Mouse (Mus musculus): ENCODE measurements around the gene Scaf1.

The Scaf1 gene

GRCm38 (mm10) chr7:45014096-45014451 is 2.1 kb downstream of the Scaf1 start:
- DNase-seq (ENCODE audit: low read depth, low spot score) = no peak

- no peak for DNase-seq (ENCODE audit: low read depth, low spot score)
Measured at GRCm38 (mm10) chr7:45013366-45014095, 2.6 kb downstream of the Scaf1 start.

GRCm38 (mm10) chr7:45012824-45013223 is 3.3 kb downstream of the Scaf1 start:
- no peak for DNase-seq (ENCODE audit: low read depth, low spot score)

GRCm38 (mm10) chr7:45012011-45012410 is 4.2 kb downstream of the Scaf1 start:
- DNase-seq (ENCODE audit: low read depth, low spot score) = no peak

- no peak for DNase-seq (ENCODE audit: low read depth, low spot score)
Measured at GRCm38 (mm10) chr7:45008411-45008810, 7.8 kb downstream of the Scaf1 start.

- DNase-seq (ENCODE audit: low read depth, low spot score) = no peak
Measured at GRCm38 (mm10) chr7:45007846-45008245, 8.3 kb downstream of the Scaf1 start.

GRCm38 (mm10) chr7:45007141-45007540 is 9.0 kb downstream of the Scaf1 start:
- DNase-seq (ENCODE audit: low read depth, low spot score) = no peak

- no peak for DNase-seq (ENCODE audit: low read depth, low spot score)
Measured at GRCm38 (mm10) chr7:45006503-45006902, 9.7 kb downstream of the Scaf1 start.

- no peak for DNase-seq (ENCODE audit: low read depth, low spot score)
Measured at GRCm38 (mm10) chr7:45005321-45005992, 10.7 kb downstream of the Scaf1 start.

- DNase-seq (ENCODE audit: low read depth, low spot score) = no peak
Measured at GRCm38 (mm10) chr7:45004546-45004945, 11.6 kb downstream of the Scaf1 start.

GRCm38 (mm10) chr7:45002440-45002839 is 13.7 kb downstream of the Scaf1 start:
- DNase-seq (ENCODE audit: low read depth, low spot score) = no peak

- DNase-seq (ENCODE audit: low read depth, low spot score) = no peak
Measured at GRCm38 (mm10) chr7:45000539-45001114, 15.5 kb downstream of the Scaf1 start.

- DNase-seq (ENCODE audit: low read depth, low spot score) = no peak
Measured at GRCm38 (mm10) chr7:44999753-45000152, 16.4 kb downstream of the Scaf1 start.

GRCm38 (mm10) chr7:44998501-44998955 is 17.6 kb downstream of the Scaf1 start, which contains the start of gene Bcl2l12:
Gene Bcl2l12, minus strand, starts transcription at chr7:44998712.
- no peak for DNase-seq (ENCODE audit: low read depth, low spot score)

- no peak for DNase-seq (ENCODE audit: low read depth, low spot score)
Measured at GRCm38 (mm10) chr7:44997940-44998428, 18.2 kb downstream of the Scaf1 start.

- peak; percentile 96 for DNase-seq (ENCODE audit: low read depth, low spot score)
Measured at GRCm38 (mm10) chr7:44997231-44997939, 18.8 kb downstream of the Scaf1 start, which contains the start of gene Irf3. Gene Irf3, plus strand, starts transcription at chr7:44997648.

GRCm38 (mm10) chr7:44996672-44997071 is 19.5 kb downstream of the Scaf1 start:
- DNase-seq (ENCODE audit: low read depth, low spot score) = no peak

GRCm38 (mm10) chr7:44986879-44987718 is 29.1 kb downstream of the Scaf1 start:
- DNase-seq (ENCODE audit: low read depth, low spot score) = no peak

- peak; percentile 100 for DNase-seq (ENCODE audit: low read depth, low spot score)
Measured at GRCm38 (mm10) chr7:44986192-44986878, 29.8 kb downstream of the Scaf1 start, which contains the start of gene Prmt1. Gene Prmt1, minus strand, starts transcription at chr7:44986568.

GRCm38 (mm10) chr7:44985595-44986191 is 30.5 kb downstream of the Scaf1 start:
- peak; percentile 56 for DNase-seq (ENCODE audit: low read depth, low spot score)

Data from skeletal muscle tissue, adult 2 months (tissue).